Mouse (Mus musculus) stomach, embryonic 14.5 days (tissue): ENCODE results near the gene Pogk. TPM values are rescaled to one million over a fixed set of nuclear protein-coding genes. Genes with fewer than 3 reads are reported as not detected.

ENCODE experiments used
- ATAC-seq: fragments of 200-750 bp; cut with Nextera tagmentation; 2 replicates; pipeline ENCODE4 v1.8.0; 2017; ENCODE audit warnings: low read depth, moderate TSS enrichment; ENCODE audit not compliant: insufficient number of reproducible peaks, insufficient read depth, low FRiP score
- H3K27ac ChIP-seq: fragments of 300-500 bp; sonication (generic); 2 replicates; pipeline ENCODE4 v1.5.1; 2014; ENCODE audit warnings: mild to moderate bottlenecking, low read length, moderate library complexity, mixed read lengths
- H3K27me3 ChIP-seq: fragments of 300-500 bp; sonication (generic); 2 replicates; pipeline ENCODE4 v1.6.1; 2014; ENCODE audit warnings: low read length, control low read depth, mixed read lengths; ENCODE audit not compliant: control insufficient read depth, insufficient read depth
- H3K36me3 ChIP-seq: fragments of 300-500 bp; sonication (generic); 2 replicates; pipeline ENCODE4 v1.6.1; 2014; ENCODE audit warnings: mild to moderate bottlenecking, control low read depth, low read length, moderate library complexity, mixed read lengths; ENCODE audit not compliant: control insufficient read depth, insufficient read depth
- H3K4me1 ChIP-seq: fragments of 300-500 bp; sonication (generic); 2 replicates; pipeline ENCODE4 v1.6.1; 2014; ENCODE audit warnings: low read length, control low read depth, mixed read lengths; ENCODE audit not compliant: control insufficient read depth, insufficient read depth
- H3K4me2 ChIP-seq: fragments of 300-500 bp; sonication (generic); replicated peaks from 2 replicates; pipeline ENCODE4 v1.6.1; 2014; ENCODE audit warnings: low read depth, low read length, control low read depth
- H3K4me3 ChIP-seq: fragments of 300-500 bp; sonication (generic); 2 replicates; pipeline ENCODE4 v1.5.1; 2014; ENCODE audit warnings: low read depth, low read length, control low read depth
- H3K9ac ChIP-seq: fragments of 300-500 bp; sonication (generic); replicated peaks from 2 replicates; pipeline ENCODE4 v1.6.1; 2014; ENCODE audit warnings: low read depth, mild to moderate bottlenecking, control low read depth, low read length, moderate library complexity, mixed read lengths
- H3K9me3 ChIP-seq: fragments of 300-500 bp; sonication (generic); 2 replicates; pipeline ENCODE4 v1.6.1; 2016; ENCODE audit warnings: low read depth, low read length, control low read depth; ENCODE audit not compliant: control insufficient read depth
- WGBS: fragments of 180-500 bp; shearing (Covaris S2); extraction: QIAGEN DNeasy Blood & Tissue Kit; methylation state at CpG from one replicate; pipeline ENCODE4 v1.1.7; 2014; 5-methylcytosine and 5-hydroxymethylcytosine counted together
- polyA plus RNA-seq: library from polyadenylated mRNA; unstranded; fragments of >200 nt; fragmentation: Nextera tagmentation; extraction: Ambion mirVana; gene quantifications from 2 replicates; pipeline ENCODE4 v1.2.1, GENCODE M21; 2014

Gene Pogk
- polyA plus RNA-seq, 1 experiment from 2014 or later = 20.6 TPM

- peaks cover 64% of the 10 kb centered on the region for H3K36me3 ChIP-seq
Observed at GRCm38 (mm10) chr1:166385431-166385830, 24.2 kb downstream of the Pogk start.

GRCm38 (mm10) chr1:166384614-166385013, 25.0 kb downstream of the Pogk start:
- no peaks in the 10 kb centered on the region for H3K27me3 ChIP-seq
- peaks cover 60% of the 10 kb centered on the region for H3K36me3 ChIP-seq
- WGBS = 93% methylated on average over 10 of the region's 10 CpGs
- H3K4me3 ChIP-seq = no peak overlapping the region
- no peak overlapping the region for H3K27ac ChIP-seq
- ATAC-seq = no peak
- H3K9me3 ChIP-seq = no peaks in the 10 kb centered on the region
- no peak overlapping the region for H3K9ac ChIP-seq
- no peak overlapping the region for H3K4me2 ChIP-seq
- H3K4me1 ChIP-seq = peaks cover 14% of the 10 kb centered on the region; the same call in 1 of the 2 replicates

More at GRCm38 (mm10) chr1:166385431-166385830, 24.2 kb downstream of the Pogk start:
- H3K9me3 ChIP-seq = no peaks in the 10 kb centered on the region
- 89% methylated on average over 5 of the region's 5 CpGs for WGBS
- H3K27me3 ChIP-seq = no peaks in the 10 kb centered on the region
- peaks cover 13% of the 10 kb centered on the region; the same call in 1 of the 2 replicates for H3K4me1 ChIP-seq
- no peak overlapping the region for H3K4me2 ChIP-seq
- H3K4me3 ChIP-seq = no peak overlapping the region
- no peak for ATAC-seq
- no peak overlapping the region for H3K9ac ChIP-seq
- no peak overlapping the region for H3K27ac ChIP-seq

GRCm38 (mm10) chr1:166382626-166383025, 27.0 kb downstream of the Pogk start:
- no peaks in the 10 kb centered on the region for H3K9me3 ChIP-seq
- ATAC-seq = no peak
- WGBS = 90% methylated on average over 4 of the region's 4 CpGs
- H3K4me1 ChIP-seq = peaks cover 14% of the 10 kb centered on the region; the same call in 1 of the 2 replicates
- H3K27ac ChIP-seq = no peak overlapping the region
- H3K36me3 ChIP-seq = peaks cover 40% of the 10 kb centered on the region
- no peak overlapping the region for H3K4me2 ChIP-seq
- H3K27me3 ChIP-seq = no peaks in the 10 kb centered on the region
- no peak overlapping the region for H3K9ac ChIP-seq
- no peak overlapping the region for H3K4me3 ChIP-seq

- Histone ChIP-seq H3K4me1 (peaks cover 14% of the 10 kb centered on the region; the same call in 1 of the 2 replicates), H3K9ac (no peak overlapping the region), H3K4me2 (no peak overlapping the region), H3K27me3 (no peaks in the 10 kb centered on the region), H3K27ac (no peak overlapping the region), H3K9me3 (no peaks in the 10 kb centered on the region), H3K36me3 (peaks cover 32% of the 10 kb centered on the region), H3K4me3 (no peak overlapping the region)
- WGBS = 63% methylated on average over 5 of the region's 5 CpGs
- no peak for ATAC-seq
Observed at GRCm38 (mm10) chr1:166381821-166382220, 27.8 kb downstream of the Pogk start.

- Histone ChIP-seq H3K9ac (0 out of 2 replicates have a peak overlapping the region, but pooled peaks have one; percentile 14), H3K36me3 (peaks cover 27% of the 10 kb centered on the region), H3K4me2 (peak overlapping the region; percentile 65; the same call in 1 of the 2 replicates), H3K27me3 (no peaks in the 10 kb centered on the region), H3K27ac (no peak overlapping the region), H3K4me3 (no peak overlapping the region; the same call in 1 of the 2 replicates), H3K4me1 (peaks cover 14% of the 10 kb centered on the region; the same call in 1 of the 2 replicates), H3K9me3 (no peaks in the 10 kb centered on the region)
- no peak for ATAC-seq
- WGBS = 85% methylated on average over 10 of the region's 10 CpGs
Observed at GRCm38 (mm10) chr1:166381336-166381735, 28.3 kb downstream of the Pogk start.

- Histone ChIP-seq H3K4me2 (peak overlapping the region; percentile 65), H3K4me3 (peak overlapping the region; percentile 90), H3K27ac (peak overlapping the region; percentile 89), H3K9me3 (no peaks in the 10 kb centered on the region), H3K9ac (peak overlapping the region; percentile 98), H3K4me1 (peaks cover 14% of the 10 kb centered on the region; the same call in 1 of the 2 replicates), H3K36me3 (peaks cover 11% of the 10 kb centered on the region), H3K27me3 (no peaks in the 10 kb centered on the region)
- WGBS = under 1% methylated on average over 41 of the region's 41 CpGs
- ATAC-seq = peak; percentile 21; the same call in 1 of the 2 replicates
Observed at GRCm38 (mm10) chr1:166379630-166380231, 29.9 kb downstream of the Pogk start.

GRCm38 (mm10) chr1:166379013-166379629, 30.5 kb downstream of the Pogk start, which contains the start of gene Tada1:
Gene Tada1, plus strand, starts transcription at chr1:166379097.
- H3K36me3 ChIP-seq = peaks cover 10% of the 10 kb centered on the region
- no peaks in the 10 kb centered on the region for H3K9me3 ChIP-seq
- peak within 1 kb of the TSS; percentile 98 for H3K9ac ChIP-seq
- H3K4me2 ChIP-seq = peak within 1 kb of the TSS; percentile 65
- H3K27ac ChIP-seq = peak within 1 kb of the TSS; percentile 89
- ATAC-seq = peak; percentile 94
- H3K4me3 ChIP-seq = peak within 1 kb of the TSS; percentile 90
- H3K4me1 ChIP-seq = peaks cover 14% of the 10 kb centered on the region; the same call in 1 of the 2 replicates
- WGBS = under 1% methylated on average over 79 of the region's 81 CpGs
- no peaks in the 10 kb centered on the region for H3K27me3 ChIP-seq

GRCm38 (mm10) chr1:166378431-166379012, 31.1 kb downstream of the Pogk start:
- Histone ChIP-seq H3K9me3 (no peaks in the 10 kb centered on the region), H3K27me3 (no peaks in the 10 kb centered on the region), H3K36me3 (peaks cover 5% of the 10 kb centered on the region), H3K4me2 (peak overlapping the region; percentile 49), H3K4me1 (peaks cover 14% of the 10 kb centered on the region; the same call in 1 of the 2 replicates), H3K4me3 (peak overlapping the region; percentile 90), H3K9ac (peak overlapping the region; percentile 47), H3K27ac (peak overlapping the region; percentile 61)
- 6% methylated on average over 19 of the region's 21 CpGs for WGBS
- no peak for ATAC-seq
